Mouse (Mus musculus): Measurements from ENCODE around the gene Clec2i. TPM values are rescaled to one million over a fixed set of nuclear protein-coding genes. Genes with fewer than 3 reads are reported as not detected.

The Clec2i gene
- polyA plus RNA-seq, 1 experiment, result not detected

DNA sequence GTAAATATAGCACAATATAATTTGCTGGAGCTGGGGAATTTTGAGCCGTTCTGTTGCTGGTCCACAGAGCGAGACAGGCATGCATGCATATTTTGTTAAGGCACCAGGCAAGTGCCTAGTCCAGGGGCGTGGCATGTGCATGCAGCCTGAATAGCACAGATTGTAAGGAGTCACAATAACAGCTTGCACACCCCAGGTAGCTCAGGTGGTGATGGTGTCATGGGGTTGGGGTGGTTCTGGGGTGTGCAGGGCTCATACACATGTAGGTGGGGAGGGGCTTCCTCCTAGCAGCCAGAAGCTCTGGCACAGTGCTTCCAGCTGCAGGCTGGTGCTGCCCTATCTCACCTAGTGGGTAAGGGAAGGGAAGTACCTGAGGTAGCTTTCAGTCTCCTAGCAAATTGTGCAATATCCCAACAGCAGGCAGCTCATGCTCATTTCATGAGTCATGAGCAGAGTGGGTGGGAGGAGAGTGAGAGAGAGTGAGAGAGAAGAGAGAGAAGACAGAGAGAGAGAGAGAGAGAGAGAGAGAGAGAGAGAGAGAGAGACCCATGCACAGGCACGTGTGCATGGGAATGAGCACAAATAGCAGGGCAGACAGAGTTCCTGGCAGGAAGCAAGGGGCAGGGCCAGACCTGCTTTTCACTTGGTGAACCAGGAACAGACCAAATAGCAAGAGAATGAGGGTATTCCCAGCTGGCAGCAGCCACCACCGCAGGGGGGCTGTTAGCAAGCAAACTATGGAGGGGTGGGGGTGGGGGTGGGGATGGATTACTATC is 54.4 kb downstream of the Clec2i start:
- Histone ChIP-seq H3K4me1 (ENCODE audit: control insufficient read depth, insufficient read depth, insufficient read length, low read length) (no peaks in the 10 kb centered on the region), H3K27ac (ENCODE audit: insufficient read depth, low read depth, low read length) (no peak overlapping the region), H3K4me3 (ENCODE audit: low read depth, low read length) (no peak overlapping the region), H3K36me3 (ENCODE audit: control insufficient read depth, insufficient read depth, low read length) (no peaks in the 10 kb centered on the region), H3K27me3 (ENCODE audit: control insufficient read depth, insufficient read depth, low read length) (no peaks in the 10 kb centered on the region)
- TF ChIP-seq POLR2A (IDR thresholded peaks at IDR 0.05; ENCODE audit: low read depth, low read length) (no peak), CTCF (IDR thresholded peaks at IDR 0.05; ENCODE audit: extremely low read depth, insufficient read length, insufficient replicate concordance, low read depth, low read length) (no peak)
- 84% methylated on average over 5 of the region's 5 CpGs for WGBS

DNA sequence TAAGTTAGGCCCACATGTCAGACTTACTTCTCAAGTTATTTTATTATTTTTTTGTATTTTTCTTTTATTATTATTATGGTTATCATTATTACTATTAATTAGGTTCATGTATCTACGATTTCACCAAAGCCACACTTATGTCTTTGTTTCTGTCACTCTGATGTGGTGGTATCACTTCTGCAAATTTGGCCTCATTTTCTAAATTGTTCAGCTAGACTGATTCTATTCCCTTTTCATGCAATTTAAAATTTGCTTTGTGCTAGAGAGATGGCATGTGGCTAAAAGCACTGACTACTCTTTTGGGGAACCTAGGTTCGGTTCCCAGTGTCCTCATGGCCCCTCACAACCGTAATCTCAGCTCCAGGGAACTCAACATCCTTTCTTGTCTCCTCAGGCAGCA is 58.2 kb downstream of the Clec2i start:
- TF ChIP-seq CTCF (IDR thresholded peaks at IDR 0.05; ENCODE audit: extremely low read depth, insufficient read length, insufficient replicate concordance, low read depth, low read length), result no peak
- TF ChIP-seq POLR2A (IDR thresholded peaks at IDR 0.05; ENCODE audit: low read depth, low read length), result no peak
- H3K4me1 ChIP-seq (ENCODE audit: control insufficient read depth, insufficient read depth, insufficient read length, low read length), result no peaks in the 10 kb centered on the region
- H3K27me3 ChIP-seq (ENCODE audit: control insufficient read depth, insufficient read depth, low read length), result no peaks in the 10 kb centered on the region
- no peaks in the 10 kb centered on the region for H3K36me3 ChIP-seq (ENCODE audit: control insufficient read depth, insufficient read depth, low read length)
- H3K4me3 ChIP-seq (ENCODE audit: low read depth, low read length), result no peak overlapping the region
- no peak overlapping the region for H3K27ac ChIP-seq (ENCODE audit: insufficient read depth, low read depth, low read length)
- 87% methylated on average over 3 of the region's 3 CpGs for WGBS

Other genes starting within 250 kb of the Clec2i start
- 54.1 and 189 TPM in 2 replicates for gene Clec2h, start 225.2 kb upstream of the Clec2i start, polyA plus RNA-seq (2012; rRNA removed)
- not detected in 2 replicates for gene Klrb1, start 164.5 kb upstream of the Clec2i start, polyA plus RNA-seq (2012; rRNA removed)
- not detected in 2 replicates for gene Klrb1c, start 98.4 kb upstream of the Clec2i start, polyA plus RNA-seq (2012; rRNA removed)
- 0.46 TPM in 1 of 2 replicates, not detected in the other for gene Gm44511, start 61.3 kb upstream of the Clec2i start, polyA plus RNA-seq (2012; rRNA removed)
- 0.25 TPM in 1 of 2 replicates, not detected in the other for gene Klrb1b, start 61.3 kb upstream of the Clec2i start, polyA plus RNA-seq (2012; rRNA removed)
- 0.52 and 0.74 TPM in 2 replicates for gene BC035044, start 3.5 kb downstream of the Clec2i start, polyA plus RNA-seq (2012; rRNA removed)
- not detected in 2 replicates for gene Clec2g, start 46.8 kb downstream of the Clec2i start, polyA plus RNA-seq (2012; rRNA removed)
- 0.33 TPM in 1 of 2 replicates, not detected in the other for gene Klrb1f, start 158.3 kb downstream of the Clec2i start, polyA plus RNA-seq (2012; rRNA removed)
- 6.1 and 25.9 TPM in 2 replicates for gene Clec2e, start 213.3 kb downstream of the Clec2i start, polyA plus RNA-seq (2012; rRNA removed)

All from small intestine, adult 2 months (tissue).